8 mouse cellular contexts compared by ENCODE assay signal in the genomic region with DNA sequence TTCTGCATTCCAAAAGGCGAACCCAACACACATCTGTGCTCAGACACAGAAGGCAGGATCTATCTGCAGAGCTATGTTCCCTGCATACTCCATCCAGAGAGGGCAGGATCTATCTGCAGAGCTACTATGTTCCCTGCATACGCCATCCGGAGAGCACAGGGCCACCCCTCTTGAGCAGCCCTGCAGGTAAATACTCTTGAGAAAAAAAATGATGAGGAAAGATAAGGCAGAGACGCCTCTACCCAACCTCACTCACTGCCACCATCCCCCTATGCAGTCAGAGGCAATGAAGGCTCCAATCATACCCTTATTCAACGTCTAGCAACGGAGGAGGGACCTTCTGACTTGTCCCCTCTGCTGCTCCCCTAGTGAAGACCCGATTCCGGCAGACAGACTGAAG. TPM values are rescaled to one million over a fixed set of nuclear protein-coding genes. Genes with fewer than 3 reads are reported as not detected.
A peak's percentile ranks its signal among the peaks of the same experiment; 100 is the strongest.
DNase-seq lines count a peak whose midpoint lies in the region; ATAC-seq and TF ChIP-seq lines count a peak whose summit lies in the region.

No protein-coding gene starts in this region.

- DNase-seq in liver, adult 2 months (ENCODE audit: extremely low read depth, low read depth, low spot score), result no peak
- DNase-seq in liver, result no peak
- DNase-seq in hindbrain, postnatal 0 days (ENCODE audit: low spot score), result peak; percentile 31
- DNase-seq in naive thymus-derived CD4-positive, alpha-beta T cell, adult 2 months (ENCODE audit: low read depth), result peak; percentile 56
- no peak for DNase-seq in gastrocnemius, postnatal 10 days
- no peak for DNase-seq in gastrocnemius, adult 18-20 months (ENCODE audit: low spot score)
- no peak for DNase-seq in kidney, postnatal 10 days

- peaks cover 2% of the 10 kb centered on the region; the same call in 1 of the 2 replicates for H3K4me1 ChIP-seq in liver, adult 2 months (ENCODE audit: control insufficient read depth, insufficient read depth, low read length)
- peaks cover 28% of the 10 kb centered on the region for H3K4me1 ChIP-seq in embryonic facial prominence, embryonic 13.5 days
- peaks cover 40% of the 10 kb centered on the region for H3K4me1 ChIP-seq in hindbrain, postnatal 0 days (ENCODE audit: insufficient read depth, low read length)

- no peaks in the 10 kb centered on the region for H3K79me2 ChIP-seq in liver, adult 2 months (ENCODE audit: control insufficient read depth, insufficient read depth, low read length)

- H3K4me2 ChIP-seq in embryonic facial prominence, embryonic 13.5 days, result peak overlapping the region; percentile 85
- peak overlapping the region; percentile 83 for H3K4me2 ChIP-seq in hindbrain, postnatal 0 days (ENCODE audit: low read depth, low read length)

- WGBS in liver, adult 2 months, result 65% methylated on average over 8 of the region's 8 CpGs
- 35% methylated on average over 8 of the region's 8 CpGs for WGBS in embryonic facial prominence, embryonic 13.5 days
- 28% methylated on average over 8 of the region's 8 CpGs for WGBS in hindbrain, postnatal 0 days

- H3K27me3 ChIP-seq in liver, adult 2 months (ENCODE audit: control insufficient read depth, insufficient read depth, low read length), result no peaks in the 10 kb centered on the region
- peaks cover 21% of the 10 kb centered on the region for H3K27me3 ChIP-seq in embryonic facial prominence, embryonic 13.5 days
- H3K27me3 ChIP-seq in hindbrain, postnatal 0 days (ENCODE audit: insufficient read depth, low read length), result no peaks in the 10 kb centered on the region

- no peak for ATAC-seq in embryonic facial prominence, embryonic 13.5 days (ENCODE audit: insufficient number of reproducible peaks, insufficient read depth, low FRiP score, low TSS enrichment, low read depth)
- no peak for ATAC-seq in hindbrain, postnatal 0 days

- no peaks in the 10 kb centered on the region for H3K9me3 ChIP-seq in embryonic facial prominence, embryonic 13.5 days
- H3K9me3 ChIP-seq in hindbrain, postnatal 0 days (ENCODE audit: low read length), result no peaks in the 10 kb centered on the region

- no peaks in the 10 kb centered on the region for H3K36me3 ChIP-seq in liver, adult 2 months (ENCODE audit: control insufficient read depth, insufficient read depth, low read length)
- H3K36me3 ChIP-seq in embryonic facial prominence, embryonic 13.5 days, result no peaks in the 10 kb centered on the region
- H3K36me3 ChIP-seq in hindbrain, postnatal 0 days (ENCODE audit: insufficient read depth, low read length), result no peaks in the 10 kb centered on the region

- TF ChIP-seq POLR2A in liver, adult 2 months (IDR thresholded peaks at IDR 0.05; ENCODE audit: extremely low read depth, insufficient read depth, low read length), result no peak

- no peak overlapping the region for H3K9ac ChIP-seq in liver, adult 2 months (ENCODE audit: low read depth, low read length)
- peak overlapping the region; percentile 82 for H3K9ac ChIP-seq in embryonic facial prominence, embryonic 13.5 days
- peak overlapping the region; percentile 80 for H3K9ac ChIP-seq in hindbrain, postnatal 0 days (replicated peaks; ENCODE audit: low read length)

- H3K27ac ChIP-seq in liver, adult 2 months (replicated peaks; ENCODE audit: insufficient read depth, low read depth, low read length), result peak overlapping the region; percentile 38
- H3K27ac ChIP-seq in embryonic facial prominence, embryonic 13.5 days, result 0 out of 2 replicates have a peak overlapping the region, but pooled peaks have one; percentile 5
- peak overlapping the region; percentile 97 for H3K27ac ChIP-seq in hindbrain, postnatal 0 days

- H3K4me3 ChIP-seq in liver, adult 2 months (ENCODE audit: insufficient read depth, low read depth, low read length), result no peak overlapping the region
- peak overlapping the region; percentile 82 for H3K4me3 ChIP-seq in embryonic facial prominence, embryonic 13.5 days
- H3K4me3 ChIP-seq in hindbrain, postnatal 0 days (ENCODE audit: low read length), result peak overlapping the region; percentile 89

- no peak for TF ChIP-seq CTCF in liver, adult 2 months (IDR thresholded peaks at IDR 0.05; ENCODE audit: low read depth, low read length)
- no peak for TF ChIP-seq CTCF in hindbrain, postnatal 0 days (IDR thresholded peaks at IDR 0.05; ENCODE audit: low read depth)

RNA-seq across cellular contexts. Expression of gene Rasa3, which starts 1.9 kb away (rescaled TPM):
- total RNA-seq in liver, adult 2 months (2014; rRNA removed), result 10.3 TPM in 2 replicates
- polyA plus RNA-seq in liver, adult 2 months (2012; rRNA removed), result 6.1 and 6.6 TPM in 2 replicates
- 25.5 and 29.1 TPM in 2 replicates for polyA plus RNA-seq in embryonic facial prominence, embryonic 13.5 days (2015; fragmentation: Nextera tagmentation; extraction: Ambion mirVana)
- 84.7 and 85.2 TPM in 2 replicates for total RNA-seq in hindbrain, postnatal 0 days (2014; rRNA removed)
- 29.4 and 33.5 TPM in 2 replicates for polyA plus RNA-seq in hindbrain, postnatal 0 days (2015; fragmentation: Nextera tagmentation; extraction: Ambion mirVana)
- 10 to 100 TPM; 20.4 to 34.0 TPM for total RNA-seq in gastrocnemius, postnatal 10 days (2021)
- total RNA-seq in gastrocnemius, adult 18-20 months (2021), result 1 to 10 TPM; 6.8 to 7.3 TPM

RNA-seq across cellular contexts. Expression of gene Cfap97d2, which starts 30.2 kb away (rescaled TPM):
- not detected in 2 replicates for total RNA-seq in liver, adult 2 months (2014; rRNA removed)
- not detected in 2 replicates for polyA plus RNA-seq in liver, adult 2 months (2012; rRNA removed)
- polyA plus RNA-seq in embryonic facial prominence, embryonic 13.5 days (2015; fragmentation: Nextera tagmentation; extraction: Ambion mirVana), result 0.15 TPM in 1 of 2 replicates, not detected in the other
- 0.54 and 0.84 TPM in 2 replicates for total RNA-seq in hindbrain, postnatal 0 days (2014; rRNA removed)
- 1.8 TPM in 2 replicates for polyA plus RNA-seq in hindbrain, postnatal 0 days (2015; fragmentation: Nextera tagmentation; extraction: Ambion mirVana)
- total RNA-seq in gastrocnemius, postnatal 10 days (2021), result not detected
- not detected for total RNA-seq in gastrocnemius, adult 18-20 months (2021)

Comparison
In these comparisons a context has a peak if more than half of its experiments do, and no peak if none do; other contexts are left out.
1. DNase-seq: peak in hindbrain, postnatal 0 days (single experiment) and naive thymus-derived CD4-positive, alpha-beta T cell, adult 2 months (single experiment); none in liver, adult 2 months (single experiment), liver (single experiment), gastrocnemius, postnatal 10 days (single experiment), gastrocnemius, adult 18-20 months (single experiment) and kidney, postnatal 10 days (single experiment).
2. H3K27ac ChIP-seq: peak in every context shown above with its lines; median percentile 97 in hindbrain, postnatal 0 days; 38 in liver, adult 2 months; 5 in embryonic facial prominence, embryonic 13.5 days.